ENCODE assay signal across 8 mouse cellular contexts in genomic region chr19:56397663-56398527, GRCm38 (mm10). TPM values are rescaled to one million over a fixed set of nuclear protein-coding genes. Genes with fewer than 3 reads are reported as not detected.
DNase-seq lines count a peak whose midpoint lies in the region; ATAC-seq and TF ChIP-seq lines count a peak whose summit lies in the region.

No protein-coding gene starts in this region.

- 41% methylated on average over 11 of the region's 11 CpGs for WGBS in heart, embryonic 15.5 days

- no peak for DNase-seq in gastrocnemius, adult 2 months
- no peak for DNase-seq in gastrocnemius, adult 18-20 months (ENCODE audit: low spot score)
- DNase-seq in ES-E14 (ENCODE audit: low read depth, low spot score): no peak
- DNase-seq in lung, postnatal 36 days: peak; percentile 47
- no peak for DNase-seq in right cerebral cortex, adult 2 months (ENCODE audit: low spot score in 2 of 2)
- DNase-seq in retina, embryonic 14.5 days (ENCODE audit: low spot score): no peak
- DNase-seq in adrenal gland, postnatal 14 days: no peak

- peaks cover 0 to 2% of the 10 kb centered on the region in 2 experiments; a peak in 1 of 4 replicates for H3K4me1 ChIP-seq in ES-E14 (ENCODE audit: control insufficient read depth in 2 of 2, insufficient read depth in 2 of 2, low read length in 2 of 2, poor library complexity in 1 of 2)
- H3K4me1 ChIP-seq in heart, embryonic 15.5 days (replicated peaks): peaks cover 34% of the 10 kb centered on the region

- H3K9ac ChIP-seq in ES-E14 (ENCODE audit: insufficient read depth, low read depth, low read length, poor library complexity, severe bottlenecking): peak overlapping the region; percentile 27
- H3K9ac ChIP-seq in heart, embryonic 15.5 days: peak overlapping the region; percentile 82

- H3K27ac ChIP-seq in gastrocnemius, adult 2 months: peak overlapping the region; percentile 94
- H3K27ac ChIP-seq in ES-E14 (ENCODE audit: insufficient read depth, low read depth, low read length, poor library complexity, severe bottlenecking): no peak overlapping the region
- H3K27ac ChIP-seq in heart, embryonic 15.5 days: peak overlapping the region; percentile 95

- peak overlapping the region; percentile 71 for H3K4me3 ChIP-seq in gastrocnemius, adult 2 months
- peak overlapping the region; percentile 50 to 64 for H3K4me3 ChIP-seq in ES-E14 (ENCODE audit: insufficient read depth in 1 of 2, low read depth in 1 of 2, low read length in 2 of 2, poor library complexity in 1 of 2, severe bottlenecking in 1 of 2)
- peak overlapping the region; percentile 83 for H3K4me3 ChIP-seq in heart, embryonic 15.5 days

- H3K36me3 ChIP-seq in ES-E14 (ENCODE audit: control insufficient read depth, insufficient read depth, low read length, poor library complexity, severe bottlenecking): no peaks in the 10 kb centered on the region
- H3K36me3 ChIP-seq in heart, embryonic 15.5 days: no peaks in the 10 kb centered on the region

- intact Hi-C loops in gastrocnemius, adult 2 months (cut with DNase I): no loop called here

- H3K27me3 ChIP-seq in heart, embryonic 15.5 days: no peaks in the 10 kb centered on the region

- in situ Hi-C loops in ES-E14 (cut with MboI; ENCODE audit: low sequenced_read_pairs in 2 of 2, unreplicated experiment in 2 of 2): no loop called here

- no peak for TF ChIP-seq CTCF in gastrocnemius, adult 2 months (IDR thresholded peaks at IDR 0.05)

- no peak for ATAC-seq in heart, embryonic 15.5 days (replicated peaks; ENCODE audit: insufficient number of reproducible peaks, insufficient read depth, low FRiP score, low read depth)

- peak overlapping the region; percentile 91 for H3K4me2 ChIP-seq in heart, embryonic 15.5 days

- no peaks in the 10 kb centered on the region for H3K9me3 ChIP-seq in ES-E14 (ENCODE audit: control insufficient read depth, insufficient read depth, low read depth, low read length)
- no peaks in the 10 kb centered on the region for H3K9me3 ChIP-seq in heart, embryonic 15.5 days (replicated peaks)

TF ChIP-seq in ES-E14, 5 proteins besides CTCF, POLR2A, EP300 and RAD21:
- TF ChIP-seq HCFC1 (IDR thresholded peaks at IDR 0.05; ENCODE audit: borderline replicate concordance, insufficient read depth, low read length) (no peak), MAFK (IDR thresholded peaks at IDR 0.05; ENCODE audit: insufficient read depth, low read depth, low read length) (no peak), ZC3H11A (IDR thresholded peaks at IDR 0.05; ENCODE audit: borderline replicate concordance, low read depth, low read length) (no peak), ZNF384 (IDR thresholded peaks at IDR 0.05; ENCODE audit: low read depth, low read length) (no peak), CHD2 (IDR thresholded peaks at IDR 0.05; ENCODE audit: low read depth, low read length) (no peak)

RNA-seq across cellular contexts. Expression of gene Casp7, which starts 1.0 kb away (rescaled TPM):
- 1 to 10 TPM; 2.4 to 4.9 TPM for total RNA-seq in gastrocnemius, adult 2 months (2021)
- total RNA-seq in gastrocnemius, adult 18-20 months (2021): 1 to 10 TPM; 3.3 to 3.7 TPM
- 4.9 and 7.1 TPM in 2 replicates for total RNA-seq in ES-E14 (2012; rRNA removed)
- 25.6 and 28.4 TPM in 2 replicates for polyA plus RNA-seq in heart, embryonic 15.5 days (2015; fragmentation: Nextera tagmentation; extraction: Ambion mirVana)
- 13.7 and 15.7 TPM in 2 replicates for total RNA-seq in adrenal gland, postnatal 14 days (2021)

RNA-seq across cellular contexts. Expression of gene Nrap, which starts 8.1 kb away (rescaled TPM):
- total RNA-seq in gastrocnemius, adult 2 months (2021): 100 to 1,000 TPM; 675 to 914 TPM
- 1,000 to 10,000 TPM; 1,001 to 1,024 TPM for total RNA-seq in gastrocnemius, adult 18-20 months (2021)
- 0.09 and 0.11 TPM in 2 replicates for total RNA-seq in ES-E14 (2012; rRNA removed)
- 37.8 and 43.0 TPM in 2 replicates for polyA plus RNA-seq in heart, embryonic 15.5 days (2015; fragmentation: Nextera tagmentation; extraction: Ambion mirVana)
- total RNA-seq in adrenal gland, postnatal 14 days (2021): 0.11 TPM in 2 replicates

Comparison
In these comparisons a context has a peak if more than half of its experiments do, and no peak if none do; other contexts are left out.
1. RNA of gene Nrap, which starts 8.1 kb away (total RNA-seq): 1,001 to 1,024 TPM in gastrocnemius, adult 18-20 months and 675 to 914 TPM in gastrocnemius, adult 2 months; 0.11 TPM in adrenal gland, postnatal 14 days and 0.09 to 0.11 TPM in ES-E14; every median in the first group is over 100 times any median in the second.
2. Peak in every context shown above with its lines, with median percentiles within 50 percentile points of each other: H3K4me3 ChIP-seq.